Mouse (Mus musculus): ENCODE measurements around the gene Cgrrf1. TPM values are rescaled to one million over a fixed set of nuclear protein-coding genes. Genes with fewer than 3 reads are reported as not detected.

Gene Cgrrf1
- polyA plus RNA-seq, 1 experiment from 2014 or later = 21.7 TPM

GRCm38 (mm10) chr14:46827430-46827829 is 4.5 kb upstream of the Cgrrf1 start:
- Histone ChIP-seq H3K4me1 (peaks cover 44% of the 10 kb centered on the region), H3K36me3 (peaks cover 5% of the 10 kb centered on the region), H3K9me3 (replicated peaks) (no peaks in the 10 kb centered on the region), H3K27me3 (replicated peaks) (no peaks in the 10 kb centered on the region), H3K9ac (no peak overlapping the region), H3K4me2 (peak overlapping the region; percentile 31; the same call in 1 of the 2 replicates), H3K4me3 (no peak overlapping the region), H3K27ac (peak overlapping the region; percentile 51; the same call in 1 of the 2 replicates)
- ATAC-seq = peak; percentile 38
- WGBS (ENCODE audit: insufficient replicate concordance) = 24% methylated on average over 1 of the region's 1 CpGs

- peaks cover 5% of the 10 kb centered on the region for H3K36me3 ChIP-seq
- H3K4me3 ChIP-seq = peak overlapping the region; percentile 92
- peak overlapping the region; percentile 82 for H3K4me2 ChIP-seq
- H3K9me3 ChIP-seq (replicated peaks) = no peaks in the 10 kb centered on the region
- peak overlapping the region; percentile 95 for H3K9ac ChIP-seq
- no peak for ATAC-seq
- no peaks in the 10 kb centered on the region for H3K27me3 ChIP-seq (replicated peaks)
- H3K4me1 ChIP-seq = peaks cover 56% of the 10 kb centered on the region
- H3K27ac ChIP-seq = peak overlapping the region; percentile 87
- WGBS (ENCODE audit: insufficient replicate concordance) = 2% methylated on average over 4 of the region's 4 CpGs
These were observed 630 bp upstream of the Cgrrf1 start for GRCm38 (mm10) chr14:46831295-46831694.

GRCm38 (mm10) chr14:46832354-46833272 is 688 bp downstream of the Cgrrf1 start:
- Histone ChIP-seq H3K27me3 (replicated peaks) (no peaks in the 10 kb centered on the region), H3K27ac (peak overlapping the region; percentile 87), H3K36me3 (peaks cover 5% of the 10 kb centered on the region), H3K9ac (peak overlapping the region; percentile 95), H3K4me2 (peak overlapping the region; percentile 82), H3K9me3 (replicated peaks) (no peaks in the 10 kb centered on the region), H3K4me3 (peak overlapping the region; percentile 92), H3K4me1 (peaks cover 50% of the 10 kb centered on the region)
- 7% methylated on average over 40 of the region's 40 CpGs for WGBS (ENCODE audit: insufficient replicate concordance)
- peak; percentile 48 for ATAC-seq

- WGBS (ENCODE audit: insufficient replicate concordance) = 63% methylated on average over 4 of the region's 4 CpGs
These were observed 7.4 kb downstream of the Cgrrf1 start for GRCm38 (mm10) chr14:46839326-46839725.

GRCm38 (mm10) chr14:46845706-46846105 is 13.8 kb downstream of the Cgrrf1 start:
- no peaks in the 10 kb centered on the region for H3K9me3 ChIP-seq (replicated peaks)

More at GRCm38 (mm10) chr14:46839326-46839725, 7.4 kb downstream of the Cgrrf1 start:
- H3K4me3 ChIP-seq = no peak overlapping the region
- H3K36me3 ChIP-seq = peaks cover 33% of the 10 kb centered on the region
- H3K27me3 ChIP-seq (replicated peaks) = no peaks in the 10 kb centered on the region
- ATAC-seq = no peak
- H3K4me2 ChIP-seq = no peak overlapping the region
- H3K27ac ChIP-seq = no peak overlapping the region
- H3K9ac ChIP-seq = no peak overlapping the region
- H3K9me3 ChIP-seq (replicated peaks) = no peaks in the 10 kb centered on the region
- H3K4me1 ChIP-seq = 0 out of 2 replicates have a peak, but pooled peaks cover 8% of the 10 kb centered on the region

GRCm38 (mm10) chr14:46848063-46848590 is 16.2 kb downstream of the Cgrrf1 start:
- Histone ChIP-seq H3K36me3 (peaks cover 19% of the 10 kb centered on the region), H3K9me3 (replicated peaks) (no peaks in the 10 kb centered on the region), H3K9ac (no peak overlapping the region), H3K4me3 (no peak overlapping the region), H3K4me2 (no peak overlapping the region), H3K27ac (no peak overlapping the region), H3K27me3 (replicated peaks) (no peaks in the 10 kb centered on the region), H3K4me1 (no peaks in the 10 kb centered on the region)
- WGBS (ENCODE audit: insufficient replicate concordance) = 78% methylated on average over 4 of the region's 4 CpGs
- ATAC-seq = no peak

More at GRCm38 (mm10) chr14:46845706-46846105, 13.8 kb downstream of the Cgrrf1 start:
- Histone ChIP-seq H3K36me3 (peaks cover 41% of the 10 kb centered on the region), H3K27me3 (replicated peaks) (no peaks in the 10 kb centered on the region), H3K4me3 (no peak overlapping the region), H3K4me2 (no peak overlapping the region), H3K4me1 (no peaks in the 10 kb centered on the region), H3K9ac (no peak overlapping the region), H3K27ac (no peak overlapping the region)
- no peak for ATAC-seq
- 80% methylated on average over 11 of the region's 11 CpGs for WGBS (ENCODE audit: insufficient replicate concordance)

- H3K4me3 ChIP-seq = no peak overlapping the region
- ATAC-seq = no peak
- H3K4me2 ChIP-seq = no peak overlapping the region
- H3K36me3 ChIP-seq = peaks cover 21% of the 10 kb centered on the region
- no peaks in the 10 kb centered on the region for H3K27me3 ChIP-seq (replicated peaks)
- H3K9ac ChIP-seq = no peak overlapping the region
- no peaks in the 10 kb centered on the region for H3K4me1 ChIP-seq
- WGBS (ENCODE audit: insufficient replicate concordance) = 75% methylated on average over 5 of the region's 5 CpGs
- H3K9me3 ChIP-seq (replicated peaks) = no peaks in the 10 kb centered on the region
- H3K27ac ChIP-seq = no peak overlapping the region
These were observed 16.8 kb downstream of the Cgrrf1 start for GRCm38 (mm10) chr14:46848736-46849135.

- Histone ChIP-seq H3K27ac (no peak overlapping the region), H3K9me3 (replicated peaks) (no peaks in the 10 kb centered on the region), H3K4me3 (no peak overlapping the region), H3K4me1 (no peaks in the 10 kb centered on the region), H3K9ac (no peak overlapping the region), H3K4me2 (no peak overlapping the region), H3K27me3 (replicated peaks) (no peaks in the 10 kb centered on the region), H3K36me3 (peaks cover 30% of the 10 kb centered on the region)
- 64% methylated on average over 1 of the region's 1 CpGs for WGBS (ENCODE audit: insufficient replicate concordance)
- no peak for ATAC-seq
These were observed 17.8 kb downstream of the Cgrrf1 start for GRCm38 (mm10) chr14:46849769-46850168.

- Histone ChIP-seq H3K9me3 (replicated peaks) (no peaks in the 10 kb centered on the region), H3K27me3 (replicated peaks) (no peaks in the 10 kb centered on the region), H3K4me2 (no peak overlapping the region), H3K4me3 (no peak overlapping the region), H3K36me3 (peaks cover 17% of the 10 kb centered on the region), H3K27ac (no peak overlapping the region), H3K9ac (no peak overlapping the region), H3K4me1 (no peaks in the 10 kb centered on the region)
- no peak for ATAC-seq
- WGBS (ENCODE audit: insufficient replicate concordance) = 83% methylated on average over 11 of the region's 11 CpGs
These were observed 21.8 kb downstream of the Cgrrf1 start for GRCm38 (mm10) chr14:46853677-46854076.

GRCm38 (mm10) chr14:46862922-46863321 is 31.0 kb downstream of the Cgrrf1 start:
- no peaks in the 10 kb centered on the region for H3K27me3 ChIP-seq (replicated peaks)
- no peak overlapping the region for H3K27ac ChIP-seq
- no peak overlapping the region for H3K9ac ChIP-seq
- no peak overlapping the region for H3K4me2 ChIP-seq
- no peaks in the 10 kb centered on the region for H3K4me1 ChIP-seq
- H3K9me3 ChIP-seq (replicated peaks) = no peaks in the 10 kb centered on the region
- H3K4me3 ChIP-seq = no peak overlapping the region
- 63% methylated on average over 5 of the region's 5 CpGs for WGBS (ENCODE audit: insufficient replicate concordance)
- no peaks in the 10 kb centered on the region for H3K36me3 ChIP-seq
- no peak for ATAC-seq

- ATAC-seq = no peak
- Histone ChIP-seq H3K36me3 (no peaks in the 10 kb centered on the region), H3K4me2 (no peak overlapping the region), H3K27me3 (replicated peaks) (peaks cover 68% of the 10 kb centered on the region), H3K9ac (no peak overlapping the region), H3K9me3 (replicated peaks) (no peaks in the 10 kb centered on the region), H3K27ac (no peak overlapping the region), H3K4me3 (no peak overlapping the region), H3K4me1 (peaks cover 31% of the 10 kb centered on the region)
- 5% methylated on average over 10 of the region's 10 CpGs for WGBS (ENCODE audit: insufficient replicate concordance)
These were observed 49.0 kb downstream of the Cgrrf1 start for GRCm38 (mm10) chr14:46880935-46881334.
